Mouse (Mus musculus) stomach, adult 2 months (tissue): ENCODE data around the gene Cwc27. TPM values are rescaled to one million over a fixed set of nuclear protein-coding genes. Genes with fewer than 3 reads are reported as not detected.

Experiments
- polyA plus RNA-seq: library from polyadenylated mRNA; depleted of rRNA; stranded (reverse); fragments of >200 nt; gene quantifications from 2 replicates; pipeline ENCODE4 v1.2.3, GENCODE M21; 2012; rRNA removed

Cwc27 gene
- polyA plus RNA-seq: 0.12 and 0.17 TPM in 2 replicates

DNA sequence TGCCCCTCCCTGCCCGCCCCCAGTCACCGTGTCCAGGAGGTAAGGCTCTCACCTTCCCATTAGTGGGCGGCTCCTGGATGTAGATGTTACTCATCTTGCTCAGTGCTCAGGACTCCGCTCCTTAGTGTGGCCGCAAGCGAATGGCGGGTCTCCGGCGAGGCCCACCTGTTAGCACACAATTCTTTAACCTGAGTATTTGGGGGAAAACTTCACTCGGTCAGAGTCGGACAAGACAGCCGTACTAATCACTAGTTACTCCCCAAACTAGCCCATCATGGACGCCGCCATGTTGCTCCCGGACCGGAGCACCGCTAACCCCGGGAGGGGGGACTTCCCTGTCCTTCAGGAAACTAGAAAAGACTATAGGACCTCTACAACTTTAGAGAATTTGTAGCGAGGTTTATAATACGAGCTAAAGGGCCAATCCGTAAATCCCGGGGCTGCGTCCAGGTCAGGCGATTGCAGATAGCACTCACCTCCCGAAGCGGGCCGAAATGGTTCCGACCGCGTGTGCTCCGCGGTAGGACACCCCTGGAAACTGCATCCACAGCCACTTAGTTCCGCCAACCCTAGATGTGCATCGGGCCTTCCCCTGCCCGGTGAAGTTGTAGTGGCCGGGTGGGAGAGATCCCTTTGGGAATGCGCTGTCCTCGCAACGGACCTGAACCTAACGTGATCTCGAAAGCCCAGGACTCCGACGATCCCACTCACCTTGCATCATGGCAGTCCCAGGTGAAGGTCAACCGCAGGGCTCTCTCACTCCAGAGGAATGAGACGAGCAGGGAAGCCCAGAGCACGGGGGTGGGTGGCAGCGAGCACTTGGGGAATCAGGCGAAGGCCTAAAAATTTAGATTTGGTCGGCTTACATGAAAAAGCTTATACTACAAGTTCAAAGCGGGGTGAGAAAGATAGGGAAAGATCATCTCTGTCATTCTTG lies at the start of gene Cwc27:
Gene Cwc27 (minus strand): TSS at position 508 of the 937 bp plus-strand sequence.

DNA sequence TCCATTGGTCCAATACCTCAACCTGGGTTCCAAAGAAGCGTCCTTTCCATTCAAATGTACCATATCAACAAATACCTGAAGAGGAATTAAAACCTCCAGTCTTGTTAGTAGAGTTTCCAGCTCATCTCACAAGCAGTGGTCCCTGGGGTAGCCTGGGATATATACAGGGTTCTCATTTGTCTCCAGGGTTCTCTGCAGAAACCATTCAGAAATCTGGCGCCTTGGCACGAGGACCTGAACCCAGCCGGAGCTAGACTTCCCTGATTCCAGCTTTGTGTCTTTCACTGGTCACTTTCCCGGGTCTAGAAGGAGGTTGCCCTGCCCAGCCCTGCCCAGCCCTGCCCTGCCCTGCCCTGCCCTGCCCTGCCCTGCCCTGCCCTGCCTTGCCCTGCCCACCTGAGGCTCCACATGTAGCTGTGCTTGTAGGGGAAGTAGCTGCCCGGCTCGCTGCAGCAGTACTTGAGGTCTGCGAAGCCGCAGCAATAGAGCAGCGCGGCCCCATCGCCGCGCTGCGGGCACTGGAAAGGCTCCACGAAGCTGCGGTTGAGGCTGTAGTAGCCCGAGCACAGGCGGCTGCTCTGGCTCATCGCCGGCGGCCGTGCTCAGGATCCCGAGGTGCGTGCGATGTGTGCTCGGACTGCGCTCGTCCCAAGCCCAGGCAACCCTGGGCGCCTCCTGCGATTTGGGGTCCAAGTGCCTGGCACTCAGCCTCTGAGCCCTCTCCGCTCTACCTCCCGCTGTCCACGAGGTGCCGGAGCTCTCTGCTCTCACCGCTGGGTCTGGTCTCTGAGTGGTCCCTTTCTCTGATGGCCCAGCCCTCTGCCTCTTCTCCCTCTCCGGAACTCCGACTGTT lies 46.4 kb upstream of the Cwc27 start, which contains the start of gene Shisal2b:
Gene Shisal2b (minus strand): TSS at position 767 of the 853 bp plus-strand sequence.

DNA sequence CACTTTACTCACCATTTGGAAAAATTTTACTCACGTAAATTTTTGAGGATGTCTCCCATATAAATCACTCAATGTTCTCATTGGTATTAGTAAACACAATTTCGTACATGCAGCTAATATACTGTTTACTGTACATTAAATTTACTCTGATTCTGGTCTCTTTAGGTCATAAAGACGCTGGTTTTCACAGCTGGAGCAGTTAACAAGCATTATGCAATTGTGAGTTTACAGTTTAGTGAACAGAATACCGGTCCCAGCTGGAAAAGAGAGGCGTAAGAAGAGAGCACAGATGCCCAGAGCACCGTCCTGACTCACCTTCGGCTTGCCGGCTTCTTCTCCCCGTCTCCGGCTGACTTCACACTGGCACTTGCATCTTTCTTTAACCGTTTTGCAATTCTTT lies 24.8 kb downstream of the Cwc27 start, which contains the start of gene Srek1ip1:
Gene Srek1ip1 (plus strand): TSS at position 301 of the 400 bp plus-strand sequence.

Other genes starting within 250 kb of the Cwc27 start
- gene Srek1ip1, start 24.7 kb downstream of the Cwc27 start, polyA plus RNA-seq: 1.5 and 1.7 TPM in 2 replicates
- 0.15 and 0.22 TPM in 2 replicates for gene Shisal2b, start 46.8 kb upstream of the Cwc27 start, polyA plus RNA-seq
- 0.26 and 0.29 TPM in 2 replicates for gene Rgs7bp, start 237.8 kb upstream of the Cwc27 start, polyA plus RNA-seq